Mouse (Mus musculus) liver, postnatal 0 days (tissue): Measurements from ENCODE around the gene Slc22a14. TPM values are rescaled to one million over a fixed set of nuclear protein-coding genes. Genes with fewer than 3 reads are reported as not detected.
A peak's percentile ranks its signal among the peaks of the same experiment; 100 is the strongest.

Experiments
- ATAC-seq: fragments of 200-750 bp; cut with Nextera tagmentation; 2 replicates; pipeline ENCODE4 v1.8.0; 2017; ENCODE audit warnings: mild to moderate bottlenecking, moderate library complexity
- DNase-seq: peaks from one replicate; pipeline ENCODE4 v3.0.0-alpha.2; 2016
- H3K27ac ChIP-seq: fragments of 300-500 bp; sonication (generic); 2 replicates; pipeline ENCODE4 v1.5.1; 2014; ENCODE audit warnings: antibody characterized with exemption, moderate library complexity, mild to moderate bottlenecking, low read depth
- H3K27me3 ChIP-seq: fragments of 300-500 bp; sonication (generic); 2 replicates; pipeline ENCODE4 v1.6.1; 2014; ENCODE audit warnings: low read length, control low read depth, mixed read lengths; ENCODE audit not compliant: insufficient read depth
- H3K36me3 ChIP-seq: fragments of 300-500 bp; sonication (generic); replicated peaks from 2 replicates; pipeline ENCODE4 v1.6.1; 2014; ENCODE audit warnings: mild to moderate bottlenecking, control low read depth, low read length, moderate library complexity, mixed read lengths; ENCODE audit not compliant: insufficient read depth
- H3K4me1 ChIP-seq: fragments of 300-500 bp; sonication (generic); 2 replicates; pipeline ENCODE4 v1.6.1; 2014; ENCODE audit warnings: antibody characterized with exemption, mild to moderate bottlenecking, control low read depth; ENCODE audit not compliant: insufficient read depth
- H3K4me2 ChIP-seq: fragments of 300-500 bp; sonication (generic); 2 replicates; pipeline ENCODE4 v1.6.1; 2014; ENCODE audit warnings: low read depth, mild to moderate bottlenecking, low read length, moderate library complexity, mixed read lengths
- H3K4me3 ChIP-seq: fragments of 300-500 bp; sonication (generic); 2 replicates; pipeline ENCODE4 v1.5.1; 2014; ENCODE audit warnings: low read depth, low read length
- H3K9ac ChIP-seq: fragments of 300-500 bp; sonication (generic); replicated peaks from 2 replicates; pipeline ENCODE4 v1.6.1; 2014; ENCODE audit warnings: mild to moderate bottlenecking, moderate library complexity
- H3K9me3 ChIP-seq: fragments of 300-500 bp; sonication (generic); 2 replicates; pipeline ENCODE4 v1.6.1; 2016; ENCODE audit warnings: mild to moderate bottlenecking, control low read depth, low read length, mixed read lengths
- CTCF ChIP-seq: sonication (generic); IDR thresholded peaks from 2 replicates; pipeline ENCODE4 v1.5.1; 2016; ENCODE audit warnings: antibody characterized with exemption, low read depth
- EP300 ChIP-seq: IDR thresholded peaks from 2 replicates; pipeline ENCODE4 v1.6.1; 2016; ENCODE audit warnings: antibody characterized with exemption, low read depth, mild to moderate bottlenecking
- WGBS: fragments of 180-500 bp; shearing (Covaris S2); extraction: QIAGEN DNeasy Blood & Tissue Kit; methylation state at CpG from one replicate; pipeline ENCODE4 v1.1.7; 2014; ENCODE audit not compliant: insufficient replicate concordance; 5-methylcytosine and 5-hydroxymethylcytosine counted together
- polyA plus RNA-seq: library from polyadenylated mRNA; unstranded; fragments of >200 nt; fragmentation: Nextera tagmentation; extraction: Ambion mirVana; gene quantifications from 2 replicates; pipeline ENCODE4 v1.2.1, GENCODE M21; 2015

Slc22a14 gene
- polyA plus RNA-seq, 1 experiment from 2014 or later: not detected

DNA sequence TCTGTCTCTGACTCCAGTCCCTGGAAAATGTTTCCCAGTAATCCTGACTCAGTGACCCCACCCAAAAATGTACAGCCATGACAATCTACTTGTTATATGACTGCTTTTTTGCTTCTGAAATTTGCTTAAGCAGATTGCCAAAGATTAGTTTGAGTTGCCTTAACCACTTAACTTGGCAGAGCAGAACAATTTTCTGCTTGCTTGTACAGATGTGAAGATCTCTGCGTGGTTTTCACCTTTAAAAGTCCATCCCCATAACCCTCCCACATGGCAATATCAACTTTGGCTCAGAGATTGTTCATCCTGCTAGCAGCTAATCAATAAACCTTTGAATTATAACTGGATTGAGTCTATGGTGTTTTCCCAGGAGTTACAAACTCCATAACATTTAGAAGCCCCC, 56.3 kb downstream of the Slc22a14 start:
- 58% methylated on average over 1 of the region's 1 CpGs for WGBS
- no peak for TF ChIP-seq EP300
- TF ChIP-seq CTCF: no peak
- no peak for DNase-seq

DNA sequence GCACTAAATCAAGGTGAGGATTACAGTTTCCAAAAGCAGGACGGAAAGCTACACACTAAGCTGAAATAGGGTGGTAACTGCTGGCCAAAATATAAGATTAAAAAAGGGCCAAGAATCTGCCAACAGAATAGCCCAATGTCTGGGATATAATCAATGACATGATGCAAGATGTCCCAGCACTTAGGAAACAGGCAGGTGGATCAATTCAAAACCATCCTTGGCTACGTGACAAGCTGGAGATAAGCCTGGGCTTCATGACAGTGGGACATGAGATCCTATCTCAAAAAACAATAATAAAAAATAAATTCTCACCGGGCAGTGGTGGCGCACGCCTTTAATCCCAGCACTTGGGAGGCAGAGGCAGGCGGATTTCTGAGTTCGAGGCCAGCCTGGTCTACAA, 59.5 kb downstream of the Slc22a14 start:
- WGBS: 72% methylated on average over 6 of the region's 7 CpGs
- Histone ChIP-seq H3K27ac (peak overlapping the region; percentile 41; the same call in 1 of the 2 replicates), H3K4me3 (no peak overlapping the region), H3K4me2 (no peak overlapping the region), H3K9ac (no peak overlapping the region), H3K27me3 (no peaks in the 10 kb centered on the region), H3K36me3 (peaks cover 11% of the 10 kb centered on the region), H3K9me3 (no peaks in the 10 kb centered on the region), H3K4me1 (peaks cover 4% of the 10 kb centered on the region; the same call in 1 of the 2 replicates)
- TF ChIP-seq EP300 (peak; percentile 53; the same call in 1 of the 2 replicates), CTCF (no peak)
- DNase-seq: peak; percentile 42
- peak; percentile 81 for ATAC-seq

More for the DNA sequence above, 56.3 kb downstream of the Slc22a14 start:
- H3K4me1 ChIP-seq: peaks cover 4% of the 10 kb centered on the region; the same call in 1 of the 2 replicates
- H3K27me3 ChIP-seq: no peaks in the 10 kb centered on the region
- no peak for ATAC-seq
- no peaks in the 10 kb centered on the region for H3K9me3 ChIP-seq
- H3K36me3 ChIP-seq: no peaks in the 10 kb centered on the region
- no peak overlapping the region for H3K9ac ChIP-seq
- H3K27ac ChIP-seq: 0 out of 2 replicates have a peak overlapping the region, but pooled peaks have one; percentile 23
- H3K4me3 ChIP-seq: no peak overlapping the region
- no peak overlapping the region for H3K4me2 ChIP-seq

GRCm38 (mm10) chr9:119298563-119298962, 66.8 kb downstream of the Slc22a14 start:
- Histone ChIP-seq H3K9ac (no peak overlapping the region), H3K36me3 (peaks cover 11% of the 10 kb centered on the region), H3K9me3 (no peaks in the 10 kb centered on the region), H3K4me2 (no peak overlapping the region), H3K4me3 (no peak overlapping the region), H3K27me3 (no peaks in the 10 kb centered on the region), H3K4me1 (peaks cover 5% of the 10 kb centered on the region; the same call in 1 of the 2 replicates), H3K27ac (no peak overlapping the region)
- no peak for TF ChIP-seq CTCF
- ATAC-seq: no peak
- 83% methylated on average over 3 of the region's 3 CpGs for WGBS
- DNase-seq: no peak

DNA sequence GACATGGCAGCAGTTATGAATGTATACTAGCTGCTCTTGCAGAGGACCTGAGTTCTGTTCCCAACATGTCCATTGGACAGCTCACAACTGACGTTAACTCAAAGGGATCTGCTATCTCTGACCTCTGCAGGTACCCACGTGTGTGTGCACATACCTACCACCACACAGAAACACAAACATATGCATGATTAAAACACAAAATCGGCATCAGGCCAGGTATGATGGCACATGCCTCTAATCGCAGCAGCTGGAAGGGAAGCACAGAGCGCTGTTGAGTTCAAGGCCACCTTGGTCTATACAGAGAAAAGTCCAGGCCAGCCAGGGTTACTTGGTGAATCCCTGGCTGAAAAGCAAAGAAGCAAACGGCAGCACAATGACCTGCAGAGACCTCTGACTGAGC, 67.7 kb downstream of the Slc22a14 start:
- TF ChIP-seq EP300 (no peak), CTCF (no peak)
- DNase-seq (peak; percentile 20), ATAC-seq (peak; percentile 80)
- WGBS: 63% methylated on average over 6 of the region's 6 CpGs
- Histone ChIP-seq H3K36me3 (peaks cover 11% of the 10 kb centered on the region), H3K9ac (no peak overlapping the region), H3K4me2 (no peak overlapping the region), H3K9me3 (no peaks in the 10 kb centered on the region), H3K27me3 (no peaks in the 10 kb centered on the region), H3K4me3 (no peak overlapping the region), H3K4me1 (peaks cover 5% of the 10 kb centered on the region; the same call in 1 of the 2 replicates), H3K27ac (no peak overlapping the region)

- TF ChIP-seq CTCF (no peak), EP300 (no peak)
- H3K36me3 ChIP-seq: peaks cover 5% of the 10 kb centered on the region; the same call in 1 of the 2 replicates
- no peaks in the 10 kb centered on the region for H3K27me3 ChIP-seq
- no peak overlapping the region for H3K9ac ChIP-seq
- DNase-seq (no peak), ATAC-seq (no peak)
- H3K27ac ChIP-seq: no peak overlapping the region
- H3K9me3 ChIP-seq: no peaks in the 10 kb centered on the region
- WGBS: 67% methylated on average over 3 of the region's 3 CpGs
- no peak overlapping the region for H3K4me3 ChIP-seq
- H3K4me2 ChIP-seq: no peak overlapping the region
- H3K4me1 ChIP-seq: no peaks in the 10 kb centered on the region
Measured at GRCm38 (mm10) chr9:119290791-119291190, 74.6 kb downstream of the Slc22a14 start.

DNA sequence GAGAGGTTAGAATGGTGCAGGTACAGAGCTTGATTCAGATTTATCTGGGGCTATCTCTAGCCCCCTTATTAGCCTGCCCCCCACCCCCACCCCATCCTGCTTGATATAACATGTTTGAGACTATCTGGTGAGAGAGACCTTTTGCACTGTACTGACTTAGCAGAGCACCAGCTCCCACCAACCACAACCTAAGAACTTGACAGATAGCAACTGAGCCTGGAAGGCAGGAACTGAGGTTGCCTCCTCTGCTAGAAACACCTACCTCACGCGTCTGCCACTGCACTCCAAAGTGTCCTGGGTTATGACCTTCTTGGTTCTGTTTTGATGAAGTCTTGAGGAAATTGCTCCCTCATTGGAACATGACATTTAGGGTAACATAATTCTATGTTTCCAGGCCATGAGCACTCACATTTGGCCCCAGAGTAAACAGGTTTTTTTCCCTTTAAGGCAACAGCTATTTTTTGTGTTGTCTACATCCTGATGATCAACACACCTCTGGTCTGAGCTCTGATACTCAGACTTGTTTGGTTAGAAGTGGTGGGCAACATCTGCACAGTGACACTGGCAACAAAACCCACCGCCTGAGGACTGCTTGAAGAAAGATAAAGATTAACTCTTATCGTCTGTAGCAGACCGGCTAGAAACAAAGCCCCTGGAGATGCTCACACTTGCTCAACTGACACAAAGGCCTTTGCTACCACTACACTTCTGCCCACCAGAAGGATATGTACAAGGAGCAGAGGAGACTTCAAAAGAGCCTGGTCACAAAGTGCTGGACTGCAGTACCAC, 84.3 kb downstream of the Slc22a14 start:
- no peaks in the 10 kb centered on the region for H3K4me1 ChIP-seq
- DNase-seq: no peak
- WGBS: 58% methylated on average over 5 of the region's 5 CpGs
- no peak overlapping the region for H3K27ac ChIP-seq
- H3K4me3 ChIP-seq: no peak overlapping the region
- peak; percentile 15; the same call in 1 of the 2 replicates for ATAC-seq
- H3K27me3 ChIP-seq: no peaks in the 10 kb centered on the region
- H3K36me3 ChIP-seq: peaks cover 20% of the 10 kb centered on the region
- TF ChIP-seq EP300 (no peak), CTCF (no peak)
- no peaks in the 10 kb centered on the region for H3K9me3 ChIP-seq
- no peak overlapping the region for H3K4me2 ChIP-seq
- no peak overlapping the region for H3K9ac ChIP-seq
